Mouse (Mus musculus) ES-E14 (cell line): Measurements from ENCODE around the gene Tacr2.

Source experiments
- CHD2 ChIP-seq: IDR thresholded peaks from 2 replicates; pipeline ENCODE4 v1.6.1; 2014; ENCODE audit warnings: mild to moderate bottlenecking, low read depth, low read length, inconsistent platforms
- HCFC1 ChIP-seq: IDR thresholded peaks from 2 replicates; pipeline ENCODE4 v1.6.1; 2012; ENCODE audit warnings: low read length, inconsistent platforms, borderline replicate concordance; ENCODE audit not compliant: insufficient read depth
- MAFK ChIP-seq: IDR thresholded peaks from 2 replicates; pipeline ENCODE4 v1.6.1; 2014; ENCODE audit warnings: mild to moderate bottlenecking, low read depth, low read length, inconsistent platforms; ENCODE audit not compliant: insufficient read depth
- ZC3H11A ChIP-seq: IDR thresholded peaks from 2 replicates; pipeline ENCODE4 v1.6.1; 2012; ENCODE audit warnings: low read depth, mild to moderate bottlenecking, inconsistent platforms, low read length, borderline replicate concordance
- ZNF384 ChIP-seq: IDR thresholded peaks from 2 replicates; pipeline ENCODE4 v1.6.1; 2012; ENCODE audit warnings: low read depth, low read length, inconsistent platforms

DNA sequence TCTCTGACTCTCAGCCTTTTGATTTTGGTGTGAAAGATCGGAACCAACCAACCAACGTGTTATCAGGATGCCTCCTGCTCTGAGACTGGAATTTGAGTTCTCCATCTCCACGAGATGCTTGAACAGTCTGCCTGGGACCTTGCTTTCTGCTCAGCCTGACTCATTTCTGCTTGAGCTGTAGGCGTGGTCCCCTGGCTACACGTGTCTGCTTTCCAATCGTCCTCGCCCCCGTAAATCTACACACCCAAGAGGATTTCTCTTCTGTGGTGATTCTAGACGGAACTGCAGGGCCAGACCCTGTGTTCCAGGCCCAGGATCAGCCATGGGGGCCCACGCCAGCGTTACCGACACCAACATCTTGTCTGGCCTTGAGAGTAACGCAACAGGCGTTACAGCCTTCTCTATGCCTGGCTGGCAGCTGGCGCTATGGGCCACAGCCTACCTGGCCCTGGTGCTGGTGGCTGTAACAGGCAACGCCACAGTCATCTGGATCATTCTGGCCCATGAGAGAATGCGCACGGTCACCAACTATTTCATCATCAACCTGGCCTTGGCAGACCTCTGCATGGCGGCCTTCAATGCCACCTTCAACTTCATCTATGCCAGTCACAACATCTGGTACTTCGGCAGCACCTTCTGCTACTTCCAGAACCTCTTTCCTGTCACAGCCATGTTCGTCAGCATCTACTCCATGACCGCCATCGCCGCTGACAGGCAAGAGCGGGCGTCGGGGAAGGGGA lies 428 bp downstream of the Tacr2 start:
- TF ChIP-seq HCFC1 (no peak), MAFK (no peak), CHD2 (no peak), ZC3H11A (no peak), ZNF384 (no peak)
